ENCODE assay signal across 8 mouse cellular contexts in the genomic region with DNA sequence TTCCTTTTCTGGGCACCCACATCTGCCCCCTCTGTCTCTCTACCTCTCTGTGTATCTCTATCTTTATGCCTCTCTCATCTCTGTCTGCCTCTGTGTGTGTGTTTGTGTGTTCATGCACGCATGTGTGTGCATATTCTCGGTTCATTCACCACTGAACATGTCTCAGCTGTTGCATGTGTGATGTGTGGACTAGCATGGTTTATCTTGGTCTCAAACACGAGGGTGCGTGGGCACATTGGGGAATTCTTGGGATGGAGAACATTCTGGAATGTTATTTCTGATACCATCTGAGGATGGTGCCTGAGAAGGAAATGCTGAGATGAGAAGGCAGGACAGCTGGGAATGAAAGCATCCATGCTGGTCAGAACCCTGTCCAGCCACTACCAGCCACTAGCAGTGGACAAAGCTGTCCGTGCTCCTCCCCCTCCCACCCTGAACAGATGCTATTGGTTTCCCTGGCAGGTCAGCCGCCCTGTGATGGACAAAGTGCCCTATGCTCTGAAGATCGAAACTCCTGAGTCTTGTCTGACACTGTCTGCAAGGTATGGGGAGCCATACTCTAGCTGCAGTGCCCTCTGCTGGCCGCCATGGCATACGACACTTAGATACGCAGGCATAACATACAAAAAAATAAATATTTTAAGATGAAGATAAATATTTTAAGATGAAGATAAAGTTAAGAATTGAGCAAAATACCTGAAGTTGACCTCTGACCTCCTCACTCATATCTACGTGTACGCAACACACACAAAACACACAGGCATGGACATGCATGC. TPM values are rescaled to one million over a fixed set of nuclear protein-coding genes. Genes with fewer than 3 reads are reported as not detected.
DNase-seq lines count a peak whose midpoint lies in the region; ATAC-seq and TF ChIP-seq lines count a peak whose summit lies in the region.

No protein-coding gene starts in this region.

- H3K36me3 ChIP-seq in MEL (ENCODE audit: control insufficient read depth in 1 of 2, insufficient read depth in 2 of 2, low read length in 2 of 2), result no peaks in the 10 kb centered on the region; a peak in 1 of 4 replicates
- H3K36me3 ChIP-seq in midbrain, embryonic 14.5 days (ENCODE audit: control insufficient read depth, insufficient read depth, low read length), result no peaks in the 10 kb centered on the region

- H3K79me2 ChIP-seq in MEL (ENCODE audit: control insufficient read depth, insufficient read depth, low read length, poor library complexity), result no peaks in the 10 kb centered on the region

- no peak overlapping the region for H3K9ac ChIP-seq in MEL (ENCODE audit: control insufficient read depth, low read depth, low read length, poor library complexity, severe bottlenecking)
- H3K9ac ChIP-seq in midbrain, embryonic 14.5 days (replicated peaks; ENCODE audit: low read length), result no peak overlapping the region

- no peak for TF ChIP-seq EP300 in MEL (IDR thresholded peaks at IDR 0.05; ENCODE audit: low read depth in 1 of 2, low read length in 2 of 2)

- no peak overlapping the region for H3K27ac ChIP-seq in MEL (ENCODE audit: control insufficient read depth, low read depth, low read length)
- no peak overlapping the region for H3K27ac ChIP-seq in midbrain, embryonic 14.5 days (replicated peaks; ENCODE audit: low read depth, low read length)

- DNase-seq in layer of hippocampus, adult 9-11 months, result peak; percentile 20
- DNase-seq in layer of hippocampus, postnatal 36 days, result no peak
- peak; percentile 74 for DNase-seq in MEL (ENCODE audit: low read depth, low spot score)
- DNase-seq in c-Kit-negative CD71-positive TER-119-positive erythroid progenitor cells, embryonic 14.5 days (ENCODE audit: low read depth, low spot score), result peak; percentile 30
- DNase-seq in gastrocnemius, postnatal 10 days, result peak; percentile 75
- peak; percentile 60 to 62 for DNase-seq in left cerebral cortex, postnatal 14 days (ENCODE audit: low spot score in 2 of 2)
- peak; percentile 82 for DNase-seq in midbrain, embryonic 14.5 days

- peak overlapping the region; percentile 30 to 43; a peak in 2 of 4 replicates for H3K4me3 ChIP-seq in MEL (ENCODE audit: control insufficient read depth in 1 of 2, insufficient read depth in 1 of 2, low read depth in 2 of 2, low read length in 2 of 2)
- no peak overlapping the region for H3K4me3 ChIP-seq in midbrain, embryonic 14.5 days (replicated peaks; ENCODE audit: low read depth, low read length)

- peak; percentile 52 for TF ChIP-seq RAD21 in MEL (IDR thresholded peaks at IDR 0.05; ENCODE audit: low read depth, low read length)

- no peak for TF ChIP-seq POLR2A in MEL (IDR thresholded peaks at IDR 0.05; ENCODE audit: control insufficient read depth in 1 of 2, insufficient read depth in 1 of 2, low read depth in 1 of 2, low read length in 2 of 2, poor library complexity in 1 of 2)

- H3K9me3 ChIP-seq in MEL (replicated peaks; ENCODE audit: insufficient read depth, low read length), result no peaks in the 10 kb centered on the region
- no peaks in the 10 kb centered on the region for H3K9me3 ChIP-seq in midbrain, embryonic 14.5 days (ENCODE audit: control insufficient read depth, low read length)

- H3K27me3 ChIP-seq in MEL (ENCODE audit: control insufficient read depth in 1 of 2, insufficient read depth in 2 of 2, low read length in 2 of 2), result peaks cover 2 to 6% of the 10 kb centered on the region in 2 experiments
- no peaks in the 10 kb centered on the region for H3K27me3 ChIP-seq in midbrain, embryonic 14.5 days (ENCODE audit: control insufficient read depth, insufficient read depth, low read length)

- WGBS in midbrain, embryonic 14.5 days, result 54% methylated on average over 12 of the region's 12 CpGs

- intact Hi-C loops in left cerebral cortex, postnatal 14 days (cut with DNase I), result loop anchor here (5.0 kb wide), 1 partner anchor 289 kb away; no protein-coding TSS in a partner anchor

- TF ChIP-seq CTCF in MEL (IDR thresholded peaks at IDR 0.05 in 2 of 3, conservative IDR thresholded peaks at IDR 0.05 in 1 of 3; ENCODE audit: control insufficient read depth in 1 of 3, insufficient read depth in 1 of 3, low read depth in 2 of 3, low read length in 3 of 3, poor library complexity in 1 of 3, severe bottlenecking in 1 of 3), result peak; percentile 56 to 91 (median 84)

- H3K4me1 ChIP-seq in MEL (ENCODE audit: control insufficient read depth in 1 of 2, insufficient read depth in 2 of 2, low read length in 2 of 2), result peaks cover 0 to 9% of the 10 kb centered on the region in 2 experiments; a peak in 1 of 4 replicates
- no peaks in the 10 kb centered on the region for H3K4me1 ChIP-seq in midbrain, embryonic 14.5 days (ENCODE audit: control insufficient read depth, insufficient read depth, low read length)

- H3K4me2 ChIP-seq in midbrain, embryonic 14.5 days (ENCODE audit: low read length), result no peak overlapping the region

- ATAC-seq in midbrain, embryonic 14.5 days (ENCODE audit: low FRiP score, low TSS enrichment), result no peak
- no peak for ATAC-seq in activated CD4-positive, CD25-positive, alpha-beta regulatory T cell, adult 4 months

TF ChIP-seq in MEL, 35 proteins besides CTCF, POLR2A, EP300 and RAD21:
- TF ChIP-seq SIN3A (IDR thresholded peaks at IDR 0.05; ENCODE audit: low read length), result peak; percentile 49; the same call in 1 of the 2 replicates
- TF ChIP-seq TCF12 (IDR thresholded peaks at IDR 0.05; ENCODE audit: low read depth, low read length), result no peak
- TF ChIP-seq MXI1 (IDR thresholded peaks at IDR 0.05; ENCODE audit: low read depth, low read length), result peak; percentile 46
- peak; percentile 79 for TF ChIP-seq SMC3 (IDR thresholded peaks at IDR 0.05; ENCODE audit: low read depth, low read length)
- peak; percentile 48 for TF ChIP-seq ZC3H11A (IDR thresholded peaks at IDR 0.05; ENCODE audit: low read depth, low read length)
- TF ChIP-seq BHLHE40 (IDR thresholded peaks at IDR 0.05; ENCODE audit: borderline replicate concordance, low read depth, low read length), result 0 out of 2 replicates have a peak, but pooled peaks have one; percentile 28
- TF ChIP-seq E2F4 (IDR thresholded peaks at IDR 0.05; ENCODE audit: borderline replicate concordance, low read depth, low read length), result no peak
- TF ChIP-seq MAX (IDR thresholded peaks at IDR 0.05; ENCODE audit: low read length), result peak; percentile 44
- peak; percentile 60; the same call in 1 of the 2 replicates for TF ChIP-seq MYC (IDR thresholded peaks at IDR 0.05; ENCODE audit: low read depth, low read length)
- TF ChIP-seq TBP (IDR thresholded peaks at IDR 0.05; ENCODE audit: low read depth, low read length), result no peak
TF ChIP-seq in MEL: peak in this region for 7.

RNA-seq across cellular contexts. Expression of a gene that starts 25.3 kb away (rescaled TPM):
- total RNA-seq in layer of hippocampus, postnatal 36 days (2021), result 10 to 100 TPM; 77.6 to 87.9 TPM
- total RNA-seq in MEL (2012; rRNA removed), result 12.1 and 20.1 TPM in 2 replicates
- polyA plus RNA-seq in MEL (2012; ENCODE audit: insufficient read depth in 1 of 2, insufficient read length in 2 of 2, low read depth in 1 of 2, low replicate concordance in 2 of 2, missing spikeins in 1 of 2), result 10 to 100 TPM in 1 of 2 experiments, not detected in 1; 17.0 TPM
- 10 to 100 TPM; 27.5 to 32.6 TPM for total RNA-seq in gastrocnemius, postnatal 10 days (2021)
- 10 to 100 TPM; 88.9 to 93.9 TPM for total RNA-seq in left cerebral cortex, postnatal 14 days (2021)
- polyA plus RNA-seq in midbrain, embryonic 14.5 days (2014; fragmentation: Nextera tagmentation; extraction: Ambion mirVana), result 30.1 and 35.0 TPM in 2 replicates
- 10 to 100 TPM; 66.0 to 72.5 TPM for polyA plus RNA-seq in activated CD4-positive, CD25-positive, alpha-beta regulatory T cell, adult 4 months (2017; shearing (Covaris generic))

Comparison
In these comparisons a context has a peak if more than half of its experiments do, and no peak if none do; other contexts are left out.
1. DNase-seq: peak in layer of hippocampus, adult 9-11 months (single experiment), MEL (single experiment), c-Kit-negative CD71-positive TER-119-positive erythroid progenitor cells, embryonic 14.5 days (single experiment), gastrocnemius, postnatal 10 days (single experiment), left cerebral cortex, postnatal 14 days (2 of 2) and midbrain, embryonic 14.5 days (single experiment); none in layer of hippocampus, postnatal 36 days (0 of 2).